In the genomic region with DNA sequence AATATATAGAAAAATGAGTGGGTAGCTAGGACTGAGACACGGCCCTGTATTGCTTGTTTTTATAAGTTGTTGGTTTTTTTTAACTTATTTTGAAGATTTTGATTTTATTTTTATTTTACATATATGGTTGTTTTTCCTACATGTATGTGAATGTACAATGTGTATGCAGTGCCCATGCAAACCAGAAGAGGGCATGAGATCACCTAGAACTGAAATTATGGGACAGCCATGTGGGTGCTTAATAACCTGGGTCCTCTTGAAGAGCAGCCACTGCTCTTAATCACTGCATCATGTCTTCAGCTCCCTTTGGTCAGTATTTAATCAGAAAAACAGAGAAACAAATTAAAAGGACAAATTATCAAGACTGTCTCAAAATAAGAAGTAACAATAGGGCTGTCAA, we compare ENCODE assay signal across 13 mouse cellular contexts. TPM values are rescaled to one million over a fixed set of nuclear protein-coding genes. Genes with fewer than 3 reads are reported as not detected.
DNase-seq lines count a peak whose midpoint lies in the region; ATAC-seq and TF ChIP-seq lines count a peak whose summit lies in the region.
"Had no signal": no experiment of that assay in that cellular context is flagged by ENCODE, and none has a peak within 500 bp of the region (broad histone marks: within the 10 kb centered on the region; RNA-seq: fewer than 3 reads in every experiment).

No protein-coding gene starts in this region.

- H3K9ac ChIP-seq in forebrain, postnatal 0 days, result no peak overlapping the region
- H3K9ac ChIP-seq in forebrain, embryonic 11.5 days (ENCODE audit: low read length), result no peak overlapping the region
- no peak overlapping the region for H3K9ac ChIP-seq in lung, postnatal 0 days (replicated peaks; ENCODE audit: low read depth)
- H3K9ac ChIP-seq: hindbrain, embryonic 14.5 days had no signal

- no peak for ATAC-seq in forebrain, postnatal 0 days
- no peak for ATAC-seq in forebrain, embryonic 11.5 days (replicated peaks; ENCODE audit: low FRiP score)
- no peak for ATAC-seq in lung, postnatal 0 days
- ATAC-seq in erythroid progenitor cell, adult 5-6 weeks (replicated peaks; ENCODE audit: low FRiP score, poor library complexity, severe bottlenecking), result peak; percentile 63; the same call in 1 of the 2 replicates

- no peak for DNase-seq in forebrain, postnatal 0 days
- DNase-seq in forebrain, embryonic 11.5 days (ENCODE audit: low spot score), result no peak
- DNase-seq in lung, postnatal 0 days (ENCODE audit: low spot score), result no peak
- DNase-seq in lung, postnatal 14 days, result no peak
- DNase-seq in thymus, postnatal 14 days, result peak; percentile 27
- no peak for DNase-seq in adrenal gland, postnatal 36 days
- no peak for DNase-seq in heart, postnatal 4 days
- DNase-seq: layer of hippocampus, adult 9-11 months; lung, adult 2 months had no signal

- H3K4me2 ChIP-seq in forebrain, postnatal 0 days (ENCODE audit: low read depth), result no peak overlapping the region
- H3K4me2 ChIP-seq in forebrain, embryonic 11.5 days (ENCODE audit: low read depth, low read length, severe bottlenecking), result no peak overlapping the region
- no peak overlapping the region for H3K4me2 ChIP-seq in lung, postnatal 0 days (replicated peaks; ENCODE audit: low read depth, low read length)
- H3K4me2 ChIP-seq: hindbrain, embryonic 14.5 days had no signal

- H3K4me3 ChIP-seq in forebrain, postnatal 0 days (ENCODE audit: low read depth, low read length), result no peak overlapping the region
- no peak overlapping the region for H3K4me3 ChIP-seq in forebrain, embryonic 11.5 days (ENCODE audit: low read depth, low read length)
- no peak overlapping the region for H3K4me3 ChIP-seq in lung, postnatal 0 days (ENCODE audit: low read depth, low read length)

- TF ChIP-seq EP300 in lung, postnatal 0 days (IDR thresholded peaks at IDR 0.05), result no peak

- H3K27ac ChIP-seq in forebrain, postnatal 0 days (ENCODE audit: low read depth, low read length), result no peak overlapping the region
- no peak overlapping the region for H3K27ac ChIP-seq in forebrain, embryonic 11.5 days (ENCODE audit: low read depth, low read length)
- no peak overlapping the region for H3K27ac ChIP-seq in lung, postnatal 0 days (ENCODE audit: low read length)
- H3K27ac ChIP-seq: hindbrain, embryonic 14.5 days had no signal

- TF ChIP-seq CTCF in forebrain, postnatal 0 days (IDR thresholded peaks at IDR 0.05; ENCODE audit: low read depth), result peak; percentile 61
- TF ChIP-seq CTCF in lung, postnatal 0 days (IDR thresholded peaks at IDR 0.05), result peak; percentile 60

- H3K4me1 ChIP-seq in forebrain, postnatal 0 days (ENCODE audit: insufficient read depth), result no peaks in the 10 kb centered on the region
- no peaks in the 10 kb centered on the region for H3K4me1 ChIP-seq in forebrain, embryonic 11.5 days (replicated peaks; ENCODE audit: control insufficient read depth, insufficient read depth, low read length)
- no peaks in the 10 kb centered on the region for H3K4me1 ChIP-seq in lung, postnatal 0 days (ENCODE audit: insufficient read depth, low read depth, low read length)

- no peaks in the 10 kb centered on the region for H3K9me3 ChIP-seq in forebrain, postnatal 0 days (ENCODE audit: low read length)
- H3K9me3 ChIP-seq in forebrain, embryonic 11.5 days (ENCODE audit: control insufficient read depth, low read length), result no peaks in the 10 kb centered on the region
- no peaks in the 10 kb centered on the region for H3K9me3 ChIP-seq in lung, postnatal 0 days (ENCODE audit: low read length)

- no peaks in the 10 kb centered on the region for H3K36me3 ChIP-seq in forebrain, postnatal 0 days (ENCODE audit: insufficient read depth)
- no peaks in the 10 kb centered on the region for H3K36me3 ChIP-seq in forebrain, embryonic 11.5 days (ENCODE audit: control insufficient read depth, insufficient read depth, low read length)
- no peaks in the 10 kb centered on the region for H3K36me3 ChIP-seq in lung, postnatal 0 days (ENCODE audit: insufficient read depth, low read length)

- H3K27me3 ChIP-seq in forebrain, postnatal 0 days (ENCODE audit: insufficient read depth, low read length), result no peaks in the 10 kb centered on the region
- no peaks in the 10 kb centered on the region for H3K27me3 ChIP-seq in forebrain, embryonic 11.5 days (ENCODE audit: control insufficient read depth, insufficient read depth, low read length)
- H3K27me3 ChIP-seq in lung, postnatal 0 days (replicated peaks; ENCODE audit: insufficient read depth, low read length), result no peaks in the 10 kb centered on the region

- 81% methylated on average over 1 of the region's 1 CpGs for WGBS in forebrain, postnatal 0 days
- WGBS in forebrain, embryonic 11.5 days, result 90% methylated on average over 1 of the region's 1 CpGs
- whole genome bisulfite sequencing in lung, postnatal 0 days, result 83% methylated on average over 1 of the region's 1 CpGs

RNA-seq across cellular contexts. Expression of a gene that starts 15.2 kb away (rescaled TPM):
- 139 and 158 TPM in 2 replicates for total RNA-seq in forebrain, postnatal 0 days (2014; rRNA removed)
- 255 and 269 TPM in 2 replicates for polyA plus RNA-seq in forebrain, postnatal 0 days (2015; fragmentation: Nextera tagmentation; extraction: Ambion mirVana)
- 71.9 and 79.9 TPM in 2 replicates for polyA plus RNA-seq in forebrain, embryonic 11.5 days (2014; fragmentation: Nextera tagmentation; extraction: Ambion mirVana)
- polyA plus RNA-seq in lung, postnatal 0 days (2015; fragmentation: Nextera tagmentation; extraction: Ambion mirVana), result 249 and 251 TPM in 2 replicates
- total RNA-seq in erythroid progenitor cell, adult 5-6 weeks (2015; ENCODE audit: low replicate concordance), result 36.5 and 44.3 TPM in 2 replicates
- 13.5 and 18.9 TPM in 2 replicates for total RNA-seq in erythroid progenitor cell, adult 5-6 weeks (2017; ENCODE audit: low replicate concordance)
- 100 to 1,000 TPM; 155 to 187 TPM for total RNA-seq in adrenal gland, postnatal 36 days (2021)
- 10 to 100 TPM; 89.6 to 89.9 TPM for total RNA-seq in heart, postnatal 4 days (2021)

RNA-seq across cellular contexts. Expression of a gene that starts 15.2 kb away (rescaled TPM):
- total RNA-seq in forebrain, postnatal 0 days (2014; rRNA removed), result 44.8 and 55.8 TPM in 2 replicates
- 172 and 207 TPM in 2 replicates for polyA plus RNA-seq in forebrain, postnatal 0 days (2015; fragmentation: Nextera tagmentation; extraction: Ambion mirVana)
- 142 and 143 TPM in 2 replicates for polyA plus RNA-seq in forebrain, embryonic 11.5 days (2014; fragmentation: Nextera tagmentation; extraction: Ambion mirVana)
- polyA plus RNA-seq in lung, postnatal 0 days (2015; fragmentation: Nextera tagmentation; extraction: Ambion mirVana), result 99.8 and 102 TPM in 2 replicates
- total RNA-seq in erythroid progenitor cell, adult 5-6 weeks (2015; ENCODE audit: low replicate concordance), result 79.6 and 94.1 TPM in 2 replicates
- total RNA-seq in erythroid progenitor cell, adult 5-6 weeks (2017; ENCODE audit: low replicate concordance), result 34.3 and 37.0 TPM in 2 replicates
- total RNA-seq in adrenal gland, postnatal 36 days (2021), result 10 to 100 TPM; 87.3 to 96.5 TPM
- total RNA-seq in heart, postnatal 4 days (2021), result 10 to 100 TPM; 84.6 to 87.0 TPM

RNA-seq across cellular contexts. Expression of a gene that starts 29.2 kb away (rescaled TPM):
- not detected in 2 replicates for total RNA-seq in forebrain, postnatal 0 days (2014; rRNA removed)
- polyA plus RNA-seq in forebrain, postnatal 0 days (2015; fragmentation: Nextera tagmentation; extraction: Ambion mirVana), result 1.3 TPM in 1 of 2 replicates, not detected in the other
- not detected in 2 replicates for polyA plus RNA-seq in forebrain, embryonic 11.5 days (2014; fragmentation: Nextera tagmentation; extraction: Ambion mirVana)
- not detected in 2 replicates for polyA plus RNA-seq in lung, postnatal 0 days (2015; fragmentation: Nextera tagmentation; extraction: Ambion mirVana)
- not detected in 2 replicates for total RNA-seq in erythroid progenitor cell, adult 5-6 weeks (2015; ENCODE audit: low replicate concordance)
- total RNA-seq in erythroid progenitor cell, adult 5-6 weeks (2017; ENCODE audit: low replicate concordance), result not detected in 2 replicates
- total RNA-seq in adrenal gland, postnatal 36 days (2021), result 1 to 10 TPM in 1 of 2 experiments, not detected in 1; 6.0 TPM
- total RNA-seq in heart, postnatal 4 days (2021), result 1 to 10 TPM in 1 of 2 experiments, not detected in 1; 3.5 TPM
- total RNA-seq: adrenal gland, postnatal 4 days had no signal
- polyA plus RNA-seq: gonadal fat pad, adult 2 months; hindbrain, embryonic 14.5 days; lung, adult 2 months had no signal
